Mouse (Mus musculus): ENCODE data around the gene Tomt.

Gene Tomt

GRCm38 (mm10) chr7:101852846-101853245 is 53.3 kb downstream of the Tomt start:
- no peak for DNase-seq

GRCm38 (mm10) chr7:101851689-101852088 is 54.5 kb downstream of the Tomt start:
- DNase-seq = no peak
